Mouse (Mus musculus) left cerebral cortex, adult 11 months (tissue): ENCODE measurements around the gene Ssh3.
"Not testable (repeated sequence)": the region's sequence is repeated elsewhere in the genome, so short reads cannot be mapped to it uniquely, and the experiment has no call there.

ENCODE experiments used
- DNase-seq: peaks from one replicate; pipeline ENCODE4 v3.0.0; 2022; ENCODE audit warnings: low spot score

The Ssh3 gene

GRCm38 (mm10) chr19:4296611-4297010 is 27.6 kb upstream of the Ssh3 start:
- DNase-seq, result no peak

- no peak for DNase-seq
Observed at GRCm38 (mm10) chr19:4295391-4295790, 26.4 kb upstream of the Ssh3 start.

DNA sequence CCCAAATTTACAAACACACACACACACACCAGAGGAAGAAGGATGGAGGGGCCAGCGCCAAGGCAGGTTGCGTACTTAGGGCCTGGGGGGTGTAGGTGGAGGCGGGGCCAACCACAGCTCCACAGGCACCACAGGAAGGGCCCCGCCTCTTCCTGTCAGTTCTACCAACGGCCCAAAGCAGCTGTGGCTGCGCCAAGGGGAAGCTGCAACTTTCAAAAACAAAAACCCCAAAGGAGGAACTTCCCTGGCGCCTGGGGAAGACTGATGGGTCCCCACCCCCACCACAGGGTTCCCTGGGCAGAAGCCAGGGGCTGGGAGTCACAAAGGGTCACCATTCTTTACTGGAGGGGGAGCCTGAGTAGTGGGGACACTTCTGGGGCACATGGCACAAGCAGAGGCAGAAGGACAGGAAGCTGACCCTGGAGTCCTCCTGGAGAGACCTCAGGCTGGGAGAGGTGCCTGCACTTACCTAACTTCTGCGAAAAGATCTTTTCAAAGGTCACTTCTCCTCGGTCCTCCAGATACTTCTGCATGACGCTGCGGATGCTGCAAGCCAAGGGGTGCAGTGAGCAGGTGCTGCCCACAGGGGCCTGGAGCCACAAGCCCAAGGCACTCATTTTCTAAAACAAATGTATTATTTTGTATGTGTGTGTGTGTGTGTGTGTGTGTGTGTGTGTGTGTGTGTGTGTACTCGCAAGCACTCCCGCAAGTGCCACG is 25.6 kb upstream of the Ssh3 start:
- DNase-seq, result no peak

DNA sequence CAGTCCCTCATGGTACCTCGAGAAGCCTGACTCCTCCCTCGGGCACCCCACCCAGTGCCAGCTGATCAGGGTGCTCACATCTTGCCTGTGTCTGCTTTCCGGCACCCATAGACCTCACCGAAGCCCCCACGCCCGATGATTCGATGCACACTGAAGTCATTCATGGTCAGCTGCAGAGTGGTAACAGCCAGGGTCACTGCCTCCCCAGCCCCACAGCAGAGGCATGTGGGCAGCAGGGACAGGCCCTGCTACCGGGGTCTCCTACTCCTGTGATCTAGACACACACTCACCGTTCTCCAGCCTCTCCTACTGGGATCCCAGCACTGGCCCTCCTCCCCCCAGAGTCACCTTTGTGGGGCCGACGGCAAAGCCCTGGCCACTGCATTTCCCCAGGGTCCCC is 22.2 kb upstream of the Ssh3 start:
- DNase-seq, result no peak

DNA sequence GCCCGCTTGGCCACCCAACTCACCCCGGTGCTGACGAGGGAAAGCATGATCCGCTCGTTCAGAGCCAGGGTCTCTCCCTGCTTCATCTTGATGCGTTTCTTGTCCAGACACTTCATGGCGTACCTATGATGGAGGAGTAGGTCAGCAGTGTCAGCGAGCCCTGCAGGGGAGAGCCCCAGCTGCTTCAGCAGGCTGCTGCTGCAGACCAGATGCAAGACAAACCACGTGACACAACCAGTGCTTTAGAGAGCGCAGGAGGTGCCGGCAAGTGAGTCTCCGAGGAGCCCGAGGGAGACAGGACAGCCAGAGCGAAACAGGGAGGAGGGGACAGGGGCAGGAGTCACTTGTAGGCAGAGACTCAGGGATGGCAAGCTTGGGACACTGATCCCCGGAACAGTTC is 21.8 kb upstream of the Ssh3 start:
- DNase-seq, result no peak

DNA sequence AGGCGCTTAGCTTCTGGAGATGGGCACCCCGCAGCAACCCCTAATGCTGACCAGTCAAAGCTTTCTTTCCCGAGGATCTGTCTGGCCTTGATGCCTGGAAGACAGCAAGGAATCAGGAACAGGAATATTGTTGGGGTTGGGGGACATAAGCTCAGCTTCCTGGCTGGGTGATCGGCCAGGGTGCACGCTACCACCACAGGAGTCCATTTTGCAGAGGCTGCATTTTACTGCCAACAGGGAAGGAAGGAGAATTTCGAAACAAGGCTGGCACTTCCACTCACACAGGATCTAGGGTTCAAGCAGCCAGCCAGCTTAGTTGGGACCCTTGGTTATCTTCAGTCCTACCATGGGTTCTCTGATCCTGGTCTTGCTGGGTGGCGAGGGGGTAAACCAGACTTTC is 14.7 kb upstream of the Ssh3 start:
- no peak for DNase-seq

GRCm38 (mm10) chr19:4282898-4283553 is 14.0 kb upstream of the Ssh3 start, which contains the start of gene Ankrd13d:
Ankrd13d (minus strand) TSS chr19:4283137.
- DNase-seq, result peak; percentile 88

GRCm38 (mm10) chr19:4280425-4280824 is 11.4 kb upstream of the Ssh3 start:
- no peak for DNase-seq

GRCm38 (mm10) chr19:4279487-4279886 is 10.5 kb upstream of the Ssh3 start:
- DNase-seq, result no peak

- DNase-seq, result no peak
Observed at GRCm38 (mm10) chr19:4270972-4271371, 2.0 kb upstream of the Ssh3 start.

DNA sequence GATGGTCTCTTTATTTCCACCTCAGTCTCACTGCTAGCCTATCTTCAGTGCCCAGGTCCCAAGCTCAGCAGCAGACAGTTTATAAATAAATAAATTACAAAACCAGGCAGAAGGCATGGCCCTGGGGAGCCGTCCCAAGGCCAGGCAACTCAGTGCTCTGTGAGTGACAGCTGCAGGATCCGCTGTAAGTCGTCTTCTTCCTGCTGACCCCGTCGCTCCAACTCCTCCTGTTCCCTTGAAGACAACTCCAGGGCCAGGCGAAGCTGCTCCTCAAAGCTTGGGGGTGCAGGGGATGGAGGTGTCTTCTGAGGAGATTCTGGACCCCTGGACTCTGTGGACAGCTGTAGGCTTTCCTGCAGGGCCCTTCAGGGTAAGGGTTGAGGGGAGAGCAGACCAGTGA is 1.2 kb upstream of the Ssh3 start:
- DNase-seq, result no peak

GRCm38 (mm10) chr19:4265956-4266355 is 3.0 kb downstream of the Ssh3 start:
- no peak for DNase-seq

GRCm38 (mm10) chr19:4264171-4264780 is 4.7 kb downstream of the Ssh3 start:
- no peak for DNase-seq

DNA sequence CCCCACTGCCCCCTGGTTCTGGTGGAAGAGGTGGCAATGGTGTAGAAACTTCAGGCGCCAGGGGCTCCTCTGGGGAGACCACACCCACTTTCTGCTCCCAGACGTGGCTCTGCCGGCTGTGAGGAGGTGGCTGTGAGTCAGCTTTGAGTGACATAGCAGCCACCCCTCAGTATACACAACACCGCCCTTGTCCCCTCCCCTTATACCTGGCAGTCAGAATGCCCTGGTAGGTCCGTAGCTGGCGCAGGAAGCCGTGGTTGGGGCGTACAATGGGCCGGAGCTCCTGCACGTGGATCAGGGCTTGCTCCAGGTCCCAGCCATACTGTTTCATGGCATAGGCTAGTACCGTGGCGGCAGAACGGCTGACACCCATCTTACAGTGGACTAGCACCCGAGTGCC is 5.3 kb downstream of the Ssh3 start:
- DNase-seq, result no peak

DNA sequence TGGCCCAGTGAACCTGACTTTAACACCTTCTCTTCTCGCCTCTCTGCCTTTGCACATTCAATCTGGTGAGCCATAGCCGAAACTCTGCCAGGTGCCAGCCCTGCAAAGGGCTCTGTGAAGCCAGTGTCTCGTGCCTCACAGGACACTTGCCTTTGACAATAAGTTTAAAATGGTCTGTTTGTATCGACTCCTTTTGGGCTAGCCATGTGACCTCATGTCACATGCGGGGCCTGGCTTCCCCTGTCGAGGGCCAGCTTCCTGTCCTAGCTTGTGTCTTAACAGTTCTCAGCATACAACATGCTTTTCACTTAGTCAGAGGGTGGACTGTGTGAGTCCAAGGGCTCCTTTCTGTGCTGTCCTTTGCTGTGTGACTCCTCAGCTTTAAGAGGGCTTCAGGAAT is 6.2 kb downstream of the Ssh3 start:
- no peak for DNase-seq

DNA sequence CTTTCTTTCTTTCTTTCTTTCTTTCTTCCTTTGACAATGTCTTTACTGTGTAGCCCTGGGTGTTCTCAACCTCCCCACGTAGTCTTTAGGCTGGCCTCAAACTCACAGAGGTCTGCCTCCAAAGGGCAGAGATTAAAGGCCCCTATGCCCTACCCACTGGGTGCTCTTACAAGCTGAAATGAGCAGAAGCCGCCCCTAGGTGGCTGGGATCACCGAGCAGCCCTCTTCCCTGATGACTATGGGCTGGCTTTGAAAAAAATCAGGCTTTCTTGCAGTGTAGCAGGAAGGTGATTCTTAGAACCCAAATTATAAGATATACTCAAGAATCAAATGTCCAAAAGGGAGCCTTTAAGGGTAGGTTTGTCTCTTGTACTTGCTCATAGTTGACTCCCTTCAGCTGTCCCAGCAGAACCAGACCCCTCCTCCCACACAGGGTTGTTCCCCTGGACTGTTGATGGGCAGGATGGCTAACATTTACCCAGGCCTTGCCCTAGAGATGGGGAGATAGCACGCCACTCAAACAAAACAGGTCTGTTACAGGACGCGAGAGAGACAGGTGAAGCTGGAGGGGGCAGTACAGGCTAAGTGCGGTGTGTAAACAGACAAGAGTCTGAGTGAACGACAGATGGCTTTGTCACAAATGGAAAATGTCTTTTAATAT is 7.8 kb downstream of the Ssh3 start:
- DNase-seq, result no peak

DNA sequence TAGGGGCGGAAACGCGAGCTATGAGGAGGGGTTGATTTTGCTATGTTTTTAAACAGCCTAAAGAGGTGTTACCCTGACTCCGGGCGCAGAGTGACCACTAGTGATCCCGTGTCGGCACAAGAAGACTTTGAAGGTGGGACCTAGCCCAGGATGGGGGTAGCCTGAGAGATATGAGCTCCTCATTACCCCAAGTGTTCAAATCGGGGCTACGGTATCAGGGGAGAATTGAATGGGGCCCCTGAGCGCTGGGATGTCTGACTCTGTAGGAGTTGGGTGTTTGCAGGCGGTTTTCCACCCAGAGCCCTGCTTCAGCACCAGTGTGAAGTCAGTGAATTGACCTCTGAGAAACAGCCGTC is 11.1 kb downstream of the Ssh3 start:
- no peak for DNase-seq

DNA sequence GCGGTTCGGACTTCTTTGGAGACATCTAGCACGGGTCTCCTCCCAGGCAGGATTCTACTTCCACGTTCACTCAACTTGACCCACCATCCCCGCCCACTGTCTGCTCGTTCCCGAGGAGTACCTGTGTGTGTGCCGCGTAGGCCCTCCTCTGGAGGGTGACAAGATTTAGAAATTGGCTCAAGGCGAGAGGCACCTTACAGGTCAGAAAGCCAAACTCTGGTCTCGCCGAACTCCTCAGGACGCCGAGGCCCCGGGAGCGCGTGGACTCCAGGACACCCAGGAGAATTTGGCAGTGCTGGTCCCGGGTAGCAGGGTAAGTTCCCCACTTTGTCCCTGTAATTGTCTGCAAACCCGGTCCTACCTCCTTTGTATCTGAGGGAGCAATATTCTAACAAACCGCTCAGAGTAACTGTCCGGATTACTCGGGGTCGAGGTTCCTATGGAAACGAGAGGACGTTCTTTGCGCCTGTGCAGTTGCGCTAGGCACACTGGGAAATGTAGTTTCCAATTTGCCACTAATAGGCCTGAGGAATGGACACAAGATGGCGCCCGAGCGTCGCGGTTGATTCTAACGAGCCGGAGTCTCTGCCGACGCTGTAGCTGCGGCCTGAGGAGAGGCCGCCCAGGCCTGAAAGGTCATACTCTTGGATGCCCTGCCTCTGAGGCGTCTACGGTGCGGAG is 11.6 kb downstream of the Ssh3 start:
- peak; percentile 90 for DNase-seq

GRCm38 (mm10) chr19:4255583-4256162 is 13.3 kb downstream of the Ssh3 start:
- DNase-seq, result no peak

DNA sequence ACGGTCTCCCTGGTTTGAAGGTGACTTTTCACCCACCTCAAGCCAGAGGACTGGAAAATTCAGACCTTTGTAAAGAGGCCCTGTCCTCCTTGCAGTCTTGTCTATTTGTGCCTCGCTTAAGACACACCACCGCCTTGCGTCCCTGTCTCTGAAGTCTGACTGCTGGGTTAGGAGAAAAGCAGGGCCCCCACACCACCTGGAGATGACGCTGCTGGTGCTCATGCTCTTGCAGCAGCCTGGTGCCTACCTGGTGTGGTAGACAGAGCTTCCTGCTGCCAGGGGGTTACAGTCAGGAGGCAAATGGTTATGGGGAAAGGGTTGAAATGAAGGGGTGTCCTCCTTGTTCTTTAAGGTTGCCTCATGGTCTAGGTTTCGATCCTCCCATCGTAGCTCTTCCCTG is 14.8 kb downstream of the Ssh3 start:
- no peak for DNase-seq

GRCm38 (mm10) chr19:4248683-4249082 is 20.3 kb downstream of the Ssh3 start:
- not testable (repeated sequence) for DNase-seq

GRCm38 (mm10) chr19:4247010-4247409 is 22.0 kb downstream of the Ssh3 start:
- no peak for DNase-seq
